Mouse (Mus musculus): Measurements from ENCODE around the gene Csf2rb2.
"Not testable (repeated sequence)": the region's sequence is repeated elsewhere in the genome, so short reads cannot be mapped to it uniquely, and the experiment has no call there.

The Csf2rb2 gene

DNA sequence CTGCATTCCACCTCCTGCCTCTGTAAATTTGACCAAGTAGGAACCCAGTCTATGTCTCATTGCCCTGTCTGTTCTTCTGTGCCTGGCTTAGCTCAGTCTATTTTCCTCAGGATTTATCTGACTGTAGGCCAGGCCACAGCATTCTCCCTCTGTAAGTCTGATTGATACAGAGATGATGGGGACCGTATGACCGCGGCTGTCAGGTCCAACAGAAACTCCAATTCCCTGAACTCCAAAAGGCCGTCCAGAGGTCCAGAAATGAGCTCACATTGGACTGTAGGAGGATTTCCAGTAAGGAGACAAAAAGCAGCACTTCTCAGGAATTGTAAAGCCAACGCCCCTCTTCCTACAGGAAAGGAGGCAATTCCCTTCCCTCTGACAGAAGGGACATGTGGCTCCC is 8.1 kb upstream of the Csf2rb2 start:
- DNase-seq = not testable (repeated sequence)

- not testable (repeated sequence) for DNase-seq
Measured at GRCm38 (mm10) chr15:78312421-78313233, 7.1 kb upstream of the Csf2rb2 start.

GRCm38 (mm10) chr15:78310971-78311370 is 5.5 kb upstream of the Csf2rb2 start:
- DNase-seq = no peak

DNA sequence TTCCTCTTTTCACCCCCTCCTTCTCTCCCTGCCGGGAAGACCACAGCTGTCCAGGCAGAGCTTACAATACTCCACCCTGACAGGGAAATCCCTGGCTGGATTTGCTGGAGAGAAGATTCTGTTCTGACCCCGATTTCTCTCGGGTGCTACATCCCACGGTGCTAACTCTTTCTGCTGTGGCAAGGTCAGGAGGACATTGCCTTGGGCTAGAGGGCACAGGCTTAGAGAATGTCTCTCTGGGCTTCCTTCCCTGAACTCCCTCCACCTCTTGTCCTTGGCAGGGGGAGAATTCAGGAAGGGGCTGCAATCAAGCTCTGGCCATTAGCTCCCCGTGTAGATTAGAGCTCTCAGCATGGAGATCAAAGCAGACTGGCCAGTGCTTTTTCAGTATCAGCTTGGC is 4.3 kb upstream of the Csf2rb2 start:
- DNase-seq = no peak

GRCm38 (mm10) chr15:78303665-78304233 is 1.8 kb downstream of the Csf2rb2 start:
- no peak for DNase-seq

DNA sequence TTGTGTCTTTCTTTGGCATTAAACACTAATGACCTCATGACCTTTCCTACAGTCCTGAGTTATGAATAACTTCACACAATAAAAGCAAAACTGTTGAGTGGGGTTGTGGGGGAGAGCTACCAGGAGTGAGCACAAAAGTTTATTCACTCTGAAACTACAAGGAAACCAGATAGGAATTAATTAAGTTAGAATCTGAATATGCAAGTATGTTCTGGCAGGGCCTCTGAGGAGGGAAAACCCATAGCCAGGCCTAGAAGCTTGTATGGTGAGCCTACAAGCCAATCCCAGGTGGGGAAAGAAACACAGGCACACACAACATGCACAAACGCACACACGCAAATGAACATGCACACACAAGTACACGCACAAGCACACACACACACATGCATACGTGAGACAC is 2.8 kb downstream of the Csf2rb2 start:
- DNase-seq = no peak

DNA sequence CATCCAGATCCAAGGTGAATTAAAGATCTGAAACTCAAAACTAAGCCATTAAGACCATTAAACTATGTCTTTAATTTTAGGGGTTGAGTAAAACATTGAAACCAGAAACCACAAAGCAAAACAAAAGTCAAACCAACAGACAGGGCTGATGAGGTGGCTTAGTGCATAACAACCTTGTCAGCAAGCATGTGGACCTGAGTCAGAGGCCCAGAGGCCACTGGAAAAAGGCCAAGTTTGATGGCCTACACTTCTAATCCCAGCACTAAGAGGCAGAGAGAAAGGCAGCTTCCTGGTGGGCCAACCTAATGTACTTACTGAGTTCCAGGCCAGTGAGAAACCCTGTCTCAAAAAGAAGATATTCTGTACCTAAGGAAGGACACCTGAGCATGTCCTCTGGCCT is 4.7 kb downstream of the Csf2rb2 start:
- DNase-seq = no peak

- no peak for DNase-seq
Measured at GRCm38 (mm10) chr15:78299641-78300040, 5.9 kb downstream of the Csf2rb2 start.

DNA sequence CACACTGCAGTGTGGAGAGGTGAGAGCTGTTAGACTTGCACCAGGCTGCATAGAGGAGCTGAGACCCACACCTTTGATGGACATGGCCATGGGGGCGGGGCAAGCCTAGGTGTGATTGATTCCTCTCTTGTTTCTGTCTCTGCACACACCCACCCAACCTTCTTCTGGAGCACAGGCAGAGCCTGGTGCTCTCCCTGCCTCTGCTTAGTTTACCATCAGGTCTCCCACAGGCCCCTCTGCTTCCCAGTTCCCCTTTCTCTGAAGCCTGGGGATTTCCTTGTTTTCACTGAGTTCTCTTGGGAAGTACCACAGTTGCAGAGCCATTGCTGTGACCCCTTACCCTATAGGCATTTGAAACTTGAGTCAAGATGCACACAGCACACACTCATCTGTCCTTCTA is 7.0 kb downstream of the Csf2rb2 start:
- no peak for DNase-seq

- no peak for DNase-seq
Measured at GRCm38 (mm10) chr15:78293716-78294115, 11.8 kb downstream of the Csf2rb2 start.

DNA sequence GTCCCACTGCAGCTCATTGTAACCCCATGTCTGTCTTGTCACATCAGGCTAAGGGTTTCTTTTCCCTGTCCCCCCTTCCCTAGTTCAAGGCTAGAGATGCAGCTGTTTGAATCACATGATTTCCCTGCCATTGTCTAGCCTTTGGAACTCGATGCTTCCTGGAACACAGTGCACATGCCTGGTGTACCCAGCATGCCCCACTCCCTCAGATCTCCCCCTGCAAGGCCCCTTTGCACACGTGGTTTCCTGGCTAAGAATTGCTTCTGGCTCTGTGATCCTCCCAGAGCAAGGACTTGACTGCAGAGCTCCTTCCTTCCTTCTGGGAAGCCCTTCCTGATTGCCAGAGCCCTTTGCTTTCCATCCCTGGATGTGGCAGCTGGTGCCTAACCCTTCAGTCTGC is 12.3 kb downstream of the Csf2rb2 start:
- not testable (repeated sequence) for DNase-seq

DNA sequence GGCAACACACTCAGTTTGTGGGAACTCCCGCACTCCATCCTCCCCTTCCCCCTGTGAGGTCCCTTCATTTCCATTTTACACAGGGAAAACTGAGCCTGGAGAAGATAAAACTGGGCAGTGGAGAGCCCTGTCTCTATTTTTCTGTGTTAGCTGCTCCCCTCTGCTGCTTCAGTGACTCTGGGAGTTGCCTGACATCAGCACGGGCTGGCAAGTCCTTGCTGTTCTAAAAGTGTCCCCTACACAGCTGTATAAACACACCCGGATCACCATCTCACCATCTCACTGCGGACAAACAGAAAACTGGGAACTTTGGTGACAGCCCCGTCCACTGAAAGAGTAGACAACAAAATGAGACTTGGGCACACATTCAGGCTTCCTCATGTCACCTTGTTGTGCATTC is 15.7 kb downstream of the Csf2rb2 start:
- DNase-seq = not testable (repeated sequence)

GRCm38 (mm10) chr15:78287941-78288340 is 17.6 kb downstream of the Csf2rb2 start:
- no peak for DNase-seq

DNA sequence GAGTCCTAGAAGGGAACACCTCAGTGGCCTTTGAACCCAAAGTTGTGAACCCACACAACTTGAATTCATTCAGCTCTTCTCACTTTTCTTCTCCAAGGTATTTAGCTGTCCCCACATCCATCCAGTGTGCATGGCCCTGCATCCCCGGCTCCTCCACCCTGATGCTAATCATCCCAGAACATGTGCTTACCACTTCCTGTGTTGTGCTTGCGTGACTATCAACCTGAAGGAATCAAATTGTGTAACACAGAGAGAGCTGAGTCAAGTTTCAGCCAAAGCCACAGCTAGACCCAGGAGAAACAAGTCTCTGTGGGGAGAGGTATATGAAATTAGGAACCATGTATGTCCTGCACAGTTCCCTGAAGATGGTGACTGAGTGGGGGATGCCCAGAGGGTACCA is 27.2 kb downstream of the Csf2rb2 start:
- DNase-seq = no peak

GRCm38 (mm10) chr15:78271208-78271607 is 34.3 kb downstream of the Csf2rb2 start:
- DNase-seq = no peak

- DNase-seq = no peak
Measured at GRCm38 (mm10) chr15:78267865-78268264, 37.7 kb downstream of the Csf2rb2 start.

DNA sequence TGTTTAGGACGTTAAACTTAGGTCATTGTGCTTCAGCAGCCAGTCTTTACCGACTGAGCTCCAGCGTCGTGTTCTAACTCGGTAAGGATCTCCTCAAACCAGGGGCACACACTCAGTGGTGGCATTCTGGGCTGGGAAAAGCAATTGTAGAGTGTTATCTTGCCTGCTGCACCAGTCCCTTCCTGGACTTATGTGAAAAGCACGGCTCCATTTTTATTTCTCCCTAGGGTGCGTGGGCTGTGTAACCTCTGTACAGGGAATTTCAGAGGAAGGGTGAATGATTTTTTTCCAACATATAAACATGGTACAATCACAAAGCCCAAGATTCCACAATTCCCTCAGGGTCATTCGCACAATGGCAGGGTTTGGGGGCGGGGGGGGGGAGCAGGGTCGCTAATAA is 38.1 kb downstream of the Csf2rb2 start:
- DNase-seq = no peak

DNA sequence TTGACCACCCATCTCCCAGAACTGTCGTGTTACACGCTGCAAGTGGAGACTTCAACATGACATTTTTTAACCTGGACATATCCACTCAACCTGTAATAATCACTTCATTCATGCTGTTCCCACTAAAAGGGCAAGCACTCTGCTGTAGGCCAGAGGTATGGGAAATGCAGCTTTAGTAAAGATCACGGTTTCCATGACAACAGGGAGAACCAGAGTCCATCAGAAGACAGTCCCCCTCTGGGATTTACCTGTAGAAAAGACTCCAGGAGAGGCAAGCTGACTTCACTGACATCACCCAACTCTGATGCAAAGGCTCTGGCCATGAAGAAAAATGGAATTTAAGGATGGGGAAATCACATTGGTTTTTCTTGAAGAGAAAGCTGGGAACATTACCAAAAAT is 42.2 kb downstream of the Csf2rb2 start:
- DNase-seq = no peak

- DNase-seq = no peak
Measured at GRCm38 (mm10) chr15:78260668-78261333, 44.7 kb downstream of the Csf2rb2 start.

DNA sequence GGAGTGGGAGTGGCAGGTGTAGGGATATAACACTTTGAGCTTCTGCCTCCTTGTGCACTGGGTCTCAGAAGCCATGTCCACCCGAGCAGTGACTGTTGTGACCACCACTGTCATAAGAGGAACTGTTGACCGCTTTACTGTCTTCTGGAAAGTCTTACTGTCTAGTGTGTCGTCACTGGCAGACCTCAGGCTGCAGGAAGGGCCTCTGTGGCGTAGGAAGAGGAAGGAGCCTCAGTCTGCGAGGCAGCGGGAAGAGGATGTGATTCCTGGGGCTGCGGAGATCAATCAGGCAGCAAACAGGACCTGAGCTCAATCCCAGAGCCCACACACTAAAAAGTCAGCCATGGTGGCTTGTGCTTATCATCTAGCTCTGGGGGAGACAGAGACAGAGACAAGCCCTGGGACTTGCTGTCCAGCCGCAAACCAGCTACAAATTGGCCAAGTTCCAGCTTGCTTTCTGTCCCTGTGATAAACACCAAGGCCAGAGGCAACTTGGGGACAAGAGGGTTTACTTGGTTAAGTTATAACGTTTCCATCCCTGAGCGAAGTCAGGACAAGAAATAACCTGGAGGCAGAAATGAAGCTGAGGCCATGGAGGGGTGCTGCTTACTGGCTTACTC is 47.2 kb downstream of the Csf2rb2 start:
- DNase-seq = peak; percentile 20

DNA sequence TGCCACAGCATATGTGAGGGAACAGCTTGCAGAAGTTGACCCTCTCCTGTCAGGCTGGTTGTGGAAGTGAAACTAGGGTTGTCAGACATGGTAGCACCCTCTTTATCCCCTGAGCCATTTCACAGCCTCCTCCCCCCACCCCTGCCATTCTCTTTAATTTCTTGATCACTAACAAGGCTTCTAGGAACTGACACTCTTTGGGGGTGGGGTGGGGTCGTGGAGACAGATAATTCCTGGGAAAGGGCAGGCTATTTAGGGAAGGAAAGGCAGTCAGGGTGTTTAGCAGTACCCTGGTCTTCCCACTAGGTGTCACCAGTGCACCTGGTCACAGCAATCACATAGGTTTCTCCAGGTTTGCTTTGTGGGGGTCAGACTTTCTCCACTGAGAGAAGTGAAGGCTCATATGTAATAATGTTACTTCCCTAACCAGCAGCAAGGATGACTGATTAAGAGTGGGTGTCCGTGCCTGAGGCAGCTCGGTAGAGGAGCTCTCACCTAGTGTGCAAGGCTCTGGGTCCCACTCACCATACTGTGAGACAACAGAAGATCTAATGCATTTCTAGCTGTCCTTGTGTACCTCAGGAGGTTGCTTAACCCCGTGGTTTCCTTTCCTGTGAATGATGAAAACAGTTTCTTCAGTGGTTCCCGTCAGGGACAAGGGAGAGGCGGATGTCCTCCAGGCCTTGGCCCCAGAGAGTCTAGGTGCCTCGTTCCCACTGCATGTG is 48.0 kb downstream of the Csf2rb2 start:
- DNase-seq = peak; percentile 69

DNA sequence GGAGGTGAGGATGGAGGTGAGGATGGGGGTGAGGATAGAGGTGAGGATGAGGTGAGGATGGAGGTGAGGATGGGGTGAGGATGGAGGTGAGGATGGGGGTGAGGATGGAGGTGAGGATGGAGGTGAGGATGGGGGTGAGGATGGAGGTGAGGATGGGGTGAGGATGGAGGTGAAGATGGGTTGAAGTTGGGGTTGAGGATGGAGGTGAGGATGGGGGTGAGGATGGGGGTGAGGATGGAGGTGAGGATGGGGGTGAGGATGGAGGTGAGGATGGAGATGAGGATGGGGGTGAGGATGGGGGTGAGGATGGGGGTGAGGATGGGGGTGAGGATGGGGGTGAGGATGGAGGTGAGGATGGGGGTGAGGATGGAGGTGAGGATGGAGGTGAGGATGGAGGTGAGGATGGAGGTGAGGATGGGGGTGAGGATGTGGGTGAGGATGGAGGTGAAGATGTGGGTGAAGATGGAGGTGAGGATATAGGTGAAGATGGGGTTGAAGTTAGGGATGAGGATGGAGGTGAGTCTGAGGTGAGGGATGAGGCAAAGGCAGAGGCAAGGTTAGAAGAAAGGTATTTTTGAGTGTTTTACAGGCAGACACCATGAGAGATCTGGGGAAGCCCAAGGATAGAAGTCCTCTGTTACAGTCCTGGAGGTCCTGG is 48.8 kb downstream of the Csf2rb2 start:
- DNase-seq = not testable (repeated sequence)

All from lung, postnatal 14 days (tissue).